ENCODE assay signal across 40 mouse cellular contexts in genomic region chr16:15368383-15369163, GRCm38 (mm10). TPM values are rescaled to one million over a fixed set of nuclear protein-coding genes. Genes with fewer than 3 reads are reported as not detected.
DNase-seq lines count a peak whose midpoint lies in the region; ATAC-seq and TF ChIP-seq lines count a peak whose summit lies in the region.
"Had no signal": no experiment of that assay in that cellular context is flagged by ENCODE, and none has a peak within 500 bp of the region (broad histone marks: within the 10 kb centered on the region; RNA-seq: fewer than 3 reads in every experiment).

No protein-coding gene starts in this region.

- no peak for TF ChIP-seq CTCF in lung, adult 2 months (IDR thresholded peaks at IDR 0.05; ENCODE audit: insufficient read depth, low read length)

- no peak overlapping the region for H3K9ac ChIP-seq in intestine, embryonic 15.5 days
- H3K9ac ChIP-seq in stomach, embryonic 15.5 days, result no peak overlapping the region
- H3K9ac ChIP-seq: embryonic facial prominence, embryonic 15.5 days; forebrain, embryonic 13.5 days; heart, embryonic 15.5 days; liver, embryonic 14.5 days had no signal

- no peaks in the 10 kb centered on the region for H3K27me3 ChIP-seq in intestine, embryonic 15.5 days (replicated peaks)
- H3K27me3 ChIP-seq in stomach, embryonic 15.5 days (replicated peaks), result no peaks in the 10 kb centered on the region
- H3K27me3 ChIP-seq: embryonic facial prominence, embryonic 15.5 days; forebrain, embryonic 13.5 days; heart, embryonic 15.5 days; Patski had no signal

- no peak for TF ChIP-seq POLR2A in lung, adult 2 months (IDR thresholded peaks at IDR 0.05; ENCODE audit: borderline replicate concordance, extremely low read depth, low read depth, low read length)

- no peak overlapping the region for H3K27ac ChIP-seq in intestine, embryonic 15.5 days
- H3K27ac ChIP-seq in stomach, embryonic 15.5 days, result peak overlapping the region; percentile 16; the same call in 1 of the 2 replicates
- H3K27ac ChIP-seq: embryonic facial prominence, embryonic 15.5 days; forebrain, embryonic 13.5 days; heart, embryonic 10.5 days; heart, embryonic 15.5 days; liver, embryonic 14.5 days; midbrain, embryonic 10.5 days had no signal

- 51% methylated on average over 4 of the region's 4 CpGs for WGBS in intestine, embryonic 15.5 days
- 38% methylated on average over 4 of the region's 4 CpGs for WGBS in lung, adult 2 months
- 47% methylated on average over 4 of the region's 4 CpGs for WGBS in stomach, embryonic 15.5 days

- DNase-seq in lung, adult 2 months, result peak; percentile 11
- peak; percentile 82 for DNase-seq in lung, postnatal 10 days
- DNase-seq in right cerebral cortex, postnatal 10 days (ENCODE audit: low spot score in 2 of 2), result no peak
- no peak for DNase-seq in adipocyte (ENCODE audit: low spot score)
- DNase-seq: adrenal gland, postnatal 25 days; cerebellum, adult 11-12 months; cerebellum, postnatal 10 days; gastrocnemius, postnatal 14 days; kidney, adult 11 months; kidney, postnatal 14 days; liver; right cerebral cortex, adult 18-20 months; right cerebral cortex, postnatal 4 days; thymus, postnatal 36 days had no signal

- no peak overlapping the region for H3K4me2 ChIP-seq in intestine, embryonic 15.5 days (replicated peaks)
- no peak overlapping the region for H3K4me2 ChIP-seq in stomach, embryonic 15.5 days
- H3K4me2 ChIP-seq: embryonic facial prominence, embryonic 15.5 days; forebrain, embryonic 13.5 days; heart, embryonic 15.5 days had no signal

- no peaks in the 10 kb centered on the region for H3K9me3 ChIP-seq in intestine, embryonic 15.5 days
- no peaks in the 10 kb centered on the region for H3K9me3 ChIP-seq in stomach, embryonic 15.5 days
- H3K9me3 ChIP-seq: embryonic facial prominence, embryonic 15.5 days; forebrain, embryonic 13.5 days; heart, embryonic 10.5 days; heart, embryonic 15.5 days; midbrain, embryonic 10.5 days had no signal

- H3K4me3 ChIP-seq in intestine, embryonic 15.5 days (replicated peaks), result no peak overlapping the region
- no peak overlapping the region for H3K4me3 ChIP-seq in lung, adult 2 months (replicated peaks; ENCODE audit: extremely low read depth, low read depth, low read length)
- H3K4me3 ChIP-seq in stomach, embryonic 15.5 days (replicated peaks), result no peak overlapping the region
- H3K4me3 ChIP-seq: embryonic facial prominence, embryonic 15.5 days; forebrain, embryonic 13.5 days; heart, embryonic 10.5 days; heart, embryonic 15.5 days; midbrain, embryonic 10.5 days had no signal

- no peaks in the 10 kb centered on the region for H3K4me1 ChIP-seq in intestine, embryonic 15.5 days (replicated peaks)
- peaks cover 2% of the 10 kb centered on the region for H3K4me1 ChIP-seq in lung, adult 2 months (ENCODE audit: control insufficient read depth, insufficient read depth, low read length)
- H3K4me1 ChIP-seq in stomach, embryonic 15.5 days, result no peaks in the 10 kb centered on the region
- H3K4me1 ChIP-seq: embryonic facial prominence, embryonic 15.5 days; forebrain, embryonic 13.5 days; heart, embryonic 10.5 days; heart, embryonic 15.5 days; midbrain, embryonic 10.5 days had no signal

- no peaks in the 10 kb centered on the region for H3K36me3 ChIP-seq in intestine, embryonic 15.5 days
- no peaks in the 10 kb centered on the region for H3K36me3 ChIP-seq in stomach, embryonic 15.5 days
- H3K36me3 ChIP-seq: embryonic facial prominence, embryonic 15.5 days; heart, embryonic 10.5 days; heart, embryonic 15.5 days; midbrain, embryonic 10.5 days had no signal

- ATAC-seq in intestine, embryonic 15.5 days, result peak; percentile 88
- ATAC-seq in stomach, embryonic 15.5 days (ENCODE audit: insufficient read depth, low FRiP score, low read depth), result no peak; the same call in 1 of the 2 replicates
- ATAC-seq in megakaryocyte, adult 5-6 weeks (ENCODE audit: poor library complexity, severe bottlenecking), result no peak
- ATAC-seq: forebrain, embryonic 13.5 days; hindbrain, embryonic 16.5 days; midbrain, embryonic 16.5 days; Patski had no signal

RNA-seq across cellular contexts. Expression of gene Gm21897, which starts 51.3 kb away (rescaled TPM):
- not detected in 2 replicates for polyA plus RNA-seq in intestine, embryonic 15.5 days (2015; fragmentation: Nextera tagmentation; extraction: Ambion mirVana)
- polyA plus RNA-seq in lung, adult 2 months (2012; rRNA removed), result not detected in 2 replicates
- polyA plus RNA-seq in stomach, embryonic 15.5 days (2015; fragmentation: Nextera tagmentation; extraction: Ambion mirVana), result not detected in 2 replicates
- total RNA-seq in megakaryocyte, adult 5-6 weeks (2015), result not detected in 2 replicates
- total RNA-seq in megakaryocyte, adult 5-6 weeks (2017), result not detected in 2 replicates
- total RNA-seq: adrenal gland, adult 18-20 months; adrenal gland, postnatal 25 days; gastrocnemius, postnatal 14 days; granulocyte monocyte progenitor cell, adult 5-6 weeks; heart, postnatal 25 days; layer of hippocampus, adult 18-20 months; layer of hippocampus, postnatal 10 days; left cerebral cortex, adult 18-20 months; left cerebral cortex, postnatal 14 days; MEL; neutrophil, adult 5-6 weeks had no signal
- polyA plus RNA-seq: embryonic facial prominence, embryonic 15.5 days; forebrain, embryonic 13.5 days; heart, embryonic 10.5 days; heart, embryonic 15.5 days; hindbrain, embryonic 11.5 days; hindbrain, embryonic 16.5 days; kidney, embryonic 14.5 days; limb, embryonic 11.5 days; liver, embryonic 14.5 days; midbrain, embryonic 10.5 days; midbrain, embryonic 16.5 days; neural tube, embryonic 11.5 days; Patski; spleen, adult 2 months had no signal

Comparison
In these comparisons a context has a peak if more than half of its experiments do, and no peak if none do; other contexts are left out.
1. DNase-seq: peak in lung, adult 2 months (single experiment) and lung, postnatal 10 days (single experiment); none in right cerebral cortex, postnatal 10 days (0 of 2) and adipocyte (single experiment).